Mouse (Mus musculus): ENCODE results near the gene Rpa1. TPM values are rescaled to one million over a fixed set of nuclear protein-coding genes. Genes with fewer than 3 reads are reported as not detected.
"Not testable (repeated sequence)": the region's sequence is repeated elsewhere in the genome, so short reads cannot be mapped to it uniquely, and the experiment has no call there.

Rpa1 gene
- polyA plus RNA-seq, 1 experiment = 30.7 TPM

DNA sequence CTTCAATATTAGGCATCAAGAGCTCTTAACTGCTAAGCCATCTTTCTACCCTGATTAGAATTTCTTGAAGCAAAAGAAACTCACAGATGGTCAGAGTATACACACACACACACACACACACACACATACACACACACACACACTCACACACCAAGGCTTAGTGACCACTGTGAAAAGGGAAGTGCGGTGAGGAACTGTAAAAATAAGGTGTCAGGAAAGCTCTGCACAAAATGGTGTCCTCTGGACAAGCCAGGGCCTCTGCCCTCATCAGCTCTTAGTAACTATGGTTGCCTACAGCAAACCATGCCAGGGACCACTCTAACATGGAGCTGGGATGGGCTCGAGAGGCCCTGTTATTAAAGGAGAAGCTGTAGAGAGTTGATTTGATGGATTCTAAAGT is 23.7 kb downstream of the Rpa1 start:
- DNase-seq (ENCODE audit: extremely low spot score in 1 of 2, low spot score in 1 of 2) = no peak

DNA sequence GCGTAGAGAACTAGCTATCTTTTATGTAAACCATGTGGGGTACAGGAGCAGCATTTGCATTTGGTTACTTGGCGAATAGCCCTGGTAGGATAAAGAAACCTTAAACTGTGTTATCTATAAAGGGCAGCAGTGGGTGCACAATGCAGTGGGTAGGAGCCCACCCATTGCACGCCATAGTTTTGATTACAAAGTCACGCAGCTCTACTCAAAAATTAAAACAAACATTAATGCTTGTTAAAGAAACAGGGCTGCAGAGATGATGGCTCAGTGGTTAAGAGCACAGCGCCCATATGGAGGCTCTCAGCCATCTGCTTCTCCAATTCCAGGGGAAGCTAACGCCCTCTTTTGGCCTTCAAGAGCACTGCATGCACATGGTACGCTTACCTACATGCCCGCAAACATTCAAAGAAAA is 24.8 kb downstream of the Rpa1 start:
- DNase-seq (ENCODE audit: extremely low spot score in 1 of 2, low spot score in 1 of 2) = no peak

GRCm38 (mm10) chr11:75319246-75319645 is 28.9 kb downstream of the Rpa1 start:
- no peak for DNase-seq (ENCODE audit: extremely low spot score in 1 of 2, low spot score in 1 of 2)

DNA sequence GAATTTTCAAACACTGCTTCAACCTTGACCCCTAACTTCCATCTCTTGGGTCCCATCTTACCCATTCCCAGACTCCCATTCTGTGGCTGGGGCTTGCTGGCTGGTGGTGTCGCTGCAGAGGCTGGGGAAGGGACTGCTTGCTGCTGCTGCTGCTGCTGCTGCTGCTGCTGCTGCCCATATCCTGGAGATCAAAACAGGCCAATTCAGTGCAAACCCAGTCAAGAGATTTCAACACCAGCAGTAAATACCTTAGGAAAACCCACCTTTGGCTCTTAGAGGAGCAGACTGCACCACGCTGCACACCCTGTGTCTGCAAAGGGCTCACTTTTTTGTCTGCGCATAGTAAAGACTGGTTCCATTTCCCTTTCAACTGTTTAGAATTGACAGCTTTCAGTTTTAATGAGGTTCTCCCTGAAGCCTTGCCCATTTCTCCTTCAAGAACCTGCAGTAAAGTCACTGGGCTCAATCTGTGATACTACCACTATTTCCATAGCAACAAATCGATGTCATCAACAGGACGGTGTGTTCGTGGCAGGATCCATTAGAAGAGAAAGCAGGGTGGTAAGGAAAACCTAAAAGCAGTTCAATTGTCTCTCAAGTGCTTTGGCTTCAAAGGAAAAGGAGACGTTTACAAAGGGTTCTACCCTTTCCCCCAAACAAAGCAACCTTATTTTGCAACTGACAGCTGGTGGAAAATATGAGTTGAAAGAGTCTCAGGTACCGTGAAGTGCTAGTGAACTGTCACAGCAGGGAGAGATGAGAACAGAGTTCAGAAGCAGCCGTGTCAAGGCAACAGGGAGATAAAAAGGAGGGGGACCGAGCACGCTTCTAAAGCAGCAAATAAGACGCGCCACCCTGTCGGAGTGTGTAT is 29.5 kb downstream of the Rpa1 start:
- DNase-seq (ENCODE audit: extremely low spot score in 1 of 2, low spot score in 1 of 2) = no peak

DNA sequence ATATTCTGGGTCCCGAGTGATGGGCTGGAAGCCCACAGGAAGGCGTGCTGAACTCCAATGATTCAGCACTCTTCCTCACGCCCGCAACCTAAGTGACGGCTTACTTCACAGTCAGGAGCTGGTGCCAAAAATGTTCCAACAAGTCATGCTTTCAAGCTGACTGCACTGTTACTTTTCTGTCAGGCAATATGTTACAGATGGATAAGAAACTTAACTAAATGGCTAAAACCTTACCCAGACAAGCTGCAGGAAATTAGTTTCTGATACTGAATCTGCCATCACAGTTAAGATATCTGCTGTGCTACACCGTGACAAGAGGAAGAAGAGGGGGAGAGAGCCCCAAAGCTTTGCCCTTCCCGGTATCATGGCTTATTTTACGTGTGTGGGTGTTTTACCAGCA is 34.3 kb downstream of the Rpa1 start:
- DNase-seq (ENCODE audit: extremely low spot score in 1 of 2, low spot score in 1 of 2) = peak in 1 of 2 experiments; percentile 73

DNA sequence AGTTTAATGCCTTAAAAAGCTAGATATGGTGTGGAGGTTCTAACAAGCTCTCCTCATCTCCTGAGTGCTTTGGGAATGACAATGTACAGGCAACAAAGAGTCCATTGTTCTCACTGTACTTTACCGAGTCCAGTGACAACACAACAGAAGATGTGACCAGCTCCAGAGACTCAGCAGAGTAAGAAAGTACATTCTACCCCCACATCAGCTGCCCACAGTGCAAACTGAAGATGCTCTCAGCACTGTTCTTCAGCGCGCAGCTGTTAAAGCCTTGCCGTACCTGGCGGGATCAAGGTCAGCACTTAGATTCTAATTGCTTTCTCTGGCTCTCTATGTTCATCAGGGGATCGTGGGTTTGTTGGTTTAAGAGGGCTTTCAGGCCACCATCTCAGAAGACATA is 36.4 kb downstream of the Rpa1 start:
- no peak for DNase-seq (ENCODE audit: extremely low spot score in 1 of 2, low spot score in 1 of 2)

DNA sequence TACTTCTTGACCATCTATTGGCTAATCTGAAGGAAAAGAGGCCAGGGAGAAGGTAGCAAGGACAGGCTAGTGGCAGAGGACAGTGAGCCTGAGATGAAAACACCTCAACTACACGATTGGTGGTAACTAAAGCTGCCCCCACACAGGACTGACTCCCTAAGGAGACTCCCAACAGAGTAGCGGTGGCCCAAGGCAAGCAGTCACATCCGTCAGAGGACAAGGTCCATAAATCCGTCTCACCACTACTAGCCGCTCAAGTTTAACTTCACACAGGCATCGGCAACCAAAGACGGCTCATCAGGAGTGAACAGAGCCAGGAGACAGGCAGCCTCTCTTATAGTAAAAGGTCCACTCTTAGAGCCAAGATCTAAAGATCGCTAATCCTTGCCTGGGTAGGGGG is 37.3 kb downstream of the Rpa1 start:
- no peak for DNase-seq (ENCODE audit: extremely low spot score in 1 of 2, low spot score in 1 of 2)

DNA sequence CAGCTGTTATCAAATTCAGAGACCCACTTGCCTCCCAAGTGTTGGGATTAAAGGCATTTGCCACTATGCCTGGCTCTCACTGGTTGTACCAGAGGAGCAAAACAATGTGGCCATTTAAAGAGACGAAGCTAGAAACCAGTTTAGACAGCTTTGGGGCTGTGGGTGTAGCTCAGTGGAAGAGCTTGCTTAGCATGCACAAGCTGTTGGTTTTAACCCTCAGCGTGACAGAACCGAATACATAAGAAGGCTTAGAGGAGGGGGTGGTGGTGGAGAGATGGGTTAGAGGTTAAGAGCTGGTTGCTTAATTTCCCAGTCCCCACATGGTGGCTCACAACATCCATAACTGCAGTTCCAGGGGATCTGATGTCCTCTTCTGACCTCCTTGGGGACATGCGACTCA is 39.5 kb downstream of the Rpa1 start:
- no peak for DNase-seq (ENCODE audit: extremely low spot score in 1 of 2, low spot score in 1 of 2)

- DNase-seq (ENCODE audit: extremely low spot score in 1 of 2, low spot score in 1 of 2) = no peak
Measured at GRCm38 (mm10) chr11:75304797-75305196, 43.3 kb downstream of the Rpa1 start.

GRCm38 (mm10) chr11:75300954-75301353 is 47.2 kb downstream of the Rpa1 start:
- no peak for DNase-seq (ENCODE audit: extremely low spot score in 1 of 2, low spot score in 1 of 2)

DNA sequence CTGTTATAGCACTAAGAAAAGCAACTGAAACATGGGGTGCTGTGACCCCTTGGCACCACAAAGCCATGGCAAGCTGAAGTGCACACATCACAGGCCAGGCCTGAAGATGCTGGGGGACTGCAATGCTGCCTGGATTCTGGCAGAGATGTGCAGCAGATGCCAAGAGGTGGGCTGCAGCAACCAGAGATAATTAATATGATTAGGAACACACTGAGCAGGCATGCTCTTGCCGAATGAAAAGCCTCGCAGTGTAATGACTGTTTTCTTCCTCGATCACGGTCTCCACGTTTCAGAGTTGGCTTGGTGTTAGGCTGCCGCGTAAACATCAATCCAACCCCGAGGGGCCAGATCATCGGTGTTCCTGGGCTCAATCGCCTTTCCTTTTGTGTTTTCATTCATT is 48.3 kb downstream of the Rpa1 start:
- DNase-seq (ENCODE audit: extremely low spot score in 1 of 2, low spot score in 1 of 2) = no peak

GRCm38 (mm10) chr11:75298491-75298890 is 49.6 kb downstream of the Rpa1 start:
- DNase-seq (ENCODE audit: extremely low spot score in 1 of 2, low spot score in 1 of 2) = no peak

DNA sequence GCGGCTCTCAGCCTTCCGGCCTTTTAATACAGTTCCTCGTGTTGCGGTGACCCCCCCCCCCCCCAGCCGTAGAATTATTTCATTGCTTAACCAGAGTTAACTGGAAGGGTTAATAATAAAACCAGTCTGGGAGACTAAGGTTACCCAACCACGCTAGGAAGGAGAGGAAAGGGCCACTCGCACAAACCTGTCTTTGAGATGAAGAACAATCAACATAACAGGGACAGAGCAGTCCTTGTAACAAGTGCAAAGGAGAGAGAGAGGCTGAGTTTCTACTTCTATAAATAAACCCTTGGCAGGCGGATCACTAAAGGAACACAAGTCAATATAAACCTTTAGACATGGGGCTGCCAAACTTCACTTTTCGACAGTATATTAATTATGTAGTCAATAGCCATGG is 50.5 kb downstream of the Rpa1 start:
- no peak for DNase-seq (ENCODE audit: extremely low spot score in 1 of 2, low spot score in 1 of 2)

GRCm38 (mm10) chr11:75296406-75297005 is 51.6 kb downstream of the Rpa1 start:
- DNase-seq (ENCODE audit: extremely low spot score in 1 of 2, low spot score in 1 of 2) = peak in 1 of 2 experiments; percentile 67

- DNase-seq (ENCODE audit: extremely low spot score in 1 of 2, low spot score in 1 of 2) = not testable (repeated sequence)
Measured at GRCm38 (mm10) chr11:75295534-75295933, 52.6 kb downstream of the Rpa1 start.

DNA sequence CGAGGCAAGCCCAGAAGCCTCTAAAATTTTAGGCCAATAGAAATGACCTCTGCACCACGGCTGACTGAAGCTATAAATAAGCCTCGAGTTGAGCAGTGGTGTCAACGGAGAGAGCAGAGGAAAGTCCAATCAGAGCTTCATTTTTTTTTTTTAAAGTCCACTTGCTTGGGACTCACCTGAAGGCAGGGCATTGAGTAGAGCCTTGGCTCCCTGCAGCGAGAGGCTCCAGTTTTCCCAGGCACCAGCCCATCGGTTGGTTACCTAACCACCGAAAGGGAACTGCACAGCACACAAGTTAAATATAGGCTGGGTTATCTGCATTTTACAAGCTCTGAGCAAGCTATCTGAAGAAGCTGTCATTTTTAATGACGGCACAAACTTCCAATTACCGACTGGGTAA is 53.3 kb downstream of the Rpa1 start:
- no peak for DNase-seq (ENCODE audit: extremely low spot score in 1 of 2, low spot score in 1 of 2)

GRCm38 (mm10) chr11:75293852-75294361 is 54.2 kb downstream of the Rpa1 start:
- no peak for DNase-seq (ENCODE audit: extremely low spot score in 1 of 2, low spot score in 1 of 2)

GRCm38 (mm10) chr11:75292281-75292680 is 55.8 kb downstream of the Rpa1 start:
- no peak for DNase-seq (ENCODE audit: extremely low spot score in 1 of 2, low spot score in 1 of 2)

GRCm38 (mm10) chr11:75291389-75292215 is 56.5 kb downstream of the Rpa1 start:
- DNase-seq (ENCODE audit: extremely low spot score in 1 of 2, low spot score in 1 of 2) = peak; percentile 60 to 80

GRCm38 (mm10) chr11:75290566-75291271 is 57.4 kb downstream of the Rpa1 start:
- peak; percentile 90 to 99 for DNase-seq (ENCODE audit: extremely low spot score in 1 of 2, low spot score in 1 of 2)
